Mouse (Mus musculus): Measurements from ENCODE around the gene Smc1b. TPM values are rescaled to one million over a fixed set of nuclear protein-coding genes. Genes with fewer than 3 reads are reported as not detected.

The Smc1b gene
- polyA plus RNA-seq, 1 experiment from 2014 or later: 0.29 TPM

- Histone ChIP-seq H3K27me3 (ENCODE audit: insufficient read depth, low read length) (no peaks in the 10 kb centered on the region), H3K4me1 (replicated peaks; ENCODE audit: insufficient read depth, low read length) (no peaks in the 10 kb centered on the region), H3K27ac (no peak overlapping the region), H3K9me3 (replicated peaks; ENCODE audit: low read length) (no peaks in the 10 kb centered on the region), H3K9ac (ENCODE audit: low read depth, low read length) (no peak overlapping the region), H3K4me3 (replicated peaks; ENCODE audit: low read depth, low read length) (no peak overlapping the region), H3K4me2 (ENCODE audit: low read length) (no peak overlapping the region), H3K36me3 (ENCODE audit: insufficient read depth, low read length) (no peaks in the 10 kb centered on the region)
- no peak for DNase-seq (ENCODE audit: low spot score)
- WGBS: 50% methylated on average over 2 of the region's 2 CpGs
- no peak for ATAC-seq (replicated peaks; ENCODE audit: low FRiP score, low read depth)
- no peak for TF ChIP-seq CTCF (IDR thresholded peaks at IDR 0.05; ENCODE audit: low read depth)
These were observed 10.7 kb upstream of the Smc1b start for GRCm38 (mm10) chr15:85142441-85142840.

GRCm38 (mm10) chr15:85141290-85141689 lies 9.5 kb upstream of the Smc1b start:
- Histone ChIP-seq H3K4me2 (ENCODE audit: low read length) (no peak overlapping the region), H3K9ac (ENCODE audit: low read depth, low read length) (no peak overlapping the region), H3K4me1 (replicated peaks; ENCODE audit: insufficient read depth, low read length) (no peaks in the 10 kb centered on the region), H3K27me3 (ENCODE audit: insufficient read depth, low read length) (no peaks in the 10 kb centered on the region), H3K9me3 (replicated peaks; ENCODE audit: low read length) (no peaks in the 10 kb centered on the region), H3K4me3 (replicated peaks; ENCODE audit: low read depth, low read length) (no peak overlapping the region), H3K27ac (no peak overlapping the region), H3K36me3 (ENCODE audit: insufficient read depth, low read length) (no peaks in the 10 kb centered on the region)
- no peak for TF ChIP-seq CTCF (IDR thresholded peaks at IDR 0.05; ENCODE audit: low read depth)
- no peak for DNase-seq (ENCODE audit: low spot score)
- no peak for ATAC-seq (replicated peaks; ENCODE audit: low FRiP score, low read depth)
- 77% methylated on average over 10 of the region's 10 CpGs for WGBS

- Histone ChIP-seq H3K4me3 (replicated peaks; ENCODE audit: low read depth, low read length) (no peak overlapping the region), H3K4me2 (ENCODE audit: low read length) (no peak overlapping the region), H3K9me3 (replicated peaks; ENCODE audit: low read length) (no peaks in the 10 kb centered on the region), H3K27ac (no peak overlapping the region), H3K36me3 (ENCODE audit: insufficient read depth, low read length) (no peaks in the 10 kb centered on the region), H3K9ac (ENCODE audit: low read depth, low read length) (no peak overlapping the region), H3K4me1 (replicated peaks; ENCODE audit: insufficient read depth, low read length) (no peaks in the 10 kb centered on the region), H3K27me3 (ENCODE audit: insufficient read depth, low read length) (no peaks in the 10 kb centered on the region)
- WGBS: 29% methylated on average over 9 of the region's 9 CpGs
- DNase-seq (ENCODE audit: low spot score) (peak; percentile 16), ATAC-seq (replicated peaks; ENCODE audit: low FRiP score, low read depth) (no peak)
- no peak for TF ChIP-seq CTCF (IDR thresholded peaks at IDR 0.05; ENCODE audit: low read depth)
These were observed 3.4 kb upstream of the Smc1b start for GRCm38 (mm10) chr15:85135143-85135542.

DNA sequence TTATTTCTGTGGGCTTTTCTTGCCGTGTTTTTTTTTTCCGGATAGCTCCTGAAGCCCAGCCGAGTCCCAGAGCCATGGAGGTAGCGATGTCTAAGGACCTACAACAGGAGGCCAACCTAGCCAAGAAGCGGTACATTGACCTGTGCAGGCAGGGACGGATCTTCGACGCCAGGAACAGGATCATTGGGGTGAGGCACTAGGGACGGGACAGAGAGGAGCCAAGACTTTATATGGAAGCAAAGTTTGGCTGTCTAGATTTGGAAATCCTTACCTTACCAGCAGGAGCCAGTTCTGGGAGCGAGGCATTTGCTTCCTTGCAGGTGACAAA lies 393 bp upstream of the Smc1b start:
- H3K4me2 ChIP-seq (ENCODE audit: low read length): peak overlapping the region; percentile 52
- no peak overlapping the region for H3K27ac ChIP-seq
- H3K36me3 ChIP-seq (ENCODE audit: insufficient read depth, low read length): no peaks in the 10 kb centered on the region
- no peak for ATAC-seq (replicated peaks; ENCODE audit: low FRiP score, low read depth)
- H3K9me3 ChIP-seq (replicated peaks; ENCODE audit: low read length): no peaks in the 10 kb centered on the region
- WGBS: 22% methylated on average over 10 of the region's 10 CpGs
- TF ChIP-seq CTCF (IDR thresholded peaks at IDR 0.05; ENCODE audit: low read depth): no peak
- no peaks in the 10 kb centered on the region for H3K27me3 ChIP-seq (ENCODE audit: insufficient read depth, low read length)
- no peak overlapping the region for H3K9ac ChIP-seq (ENCODE audit: low read depth, low read length)
- no peak overlapping the region for H3K4me3 ChIP-seq (replicated peaks; ENCODE audit: low read depth, low read length)
- no peak for DNase-seq (ENCODE audit: low spot score)
- H3K4me1 ChIP-seq (replicated peaks; ENCODE audit: insufficient read depth, low read length): no peaks in the 10 kb centered on the region

- no peak for DNase-seq (ENCODE audit: low spot score)
- no peak for TF ChIP-seq CTCF (IDR thresholded peaks at IDR 0.05; ENCODE audit: low read depth)
- Histone ChIP-seq H3K9me3 (replicated peaks; ENCODE audit: low read length) (no peaks in the 10 kb centered on the region), H3K27ac (no peak overlapping the region), H3K4me3 (replicated peaks; ENCODE audit: low read depth, low read length) (no peak overlapping the region), H3K27me3 (ENCODE audit: insufficient read depth, low read length) (no peaks in the 10 kb centered on the region), H3K9ac (ENCODE audit: low read depth, low read length) (no peak overlapping the region), H3K4me2 (ENCODE audit: low read length) (no peak overlapping the region), H3K36me3 (ENCODE audit: insufficient read depth, low read length) (no peaks in the 10 kb centered on the region), H3K4me1 (replicated peaks; ENCODE audit: insufficient read depth, low read length) (no peaks in the 10 kb centered on the region)
- no peak for ATAC-seq (replicated peaks; ENCODE audit: low FRiP score, low read depth)
- WGBS: 58% methylated on average over 1 of the region's 1 CpGs
These were observed 46.1 kb downstream of the Smc1b start for GRCm38 (mm10) chr15:85085641-85086040.

DNA sequence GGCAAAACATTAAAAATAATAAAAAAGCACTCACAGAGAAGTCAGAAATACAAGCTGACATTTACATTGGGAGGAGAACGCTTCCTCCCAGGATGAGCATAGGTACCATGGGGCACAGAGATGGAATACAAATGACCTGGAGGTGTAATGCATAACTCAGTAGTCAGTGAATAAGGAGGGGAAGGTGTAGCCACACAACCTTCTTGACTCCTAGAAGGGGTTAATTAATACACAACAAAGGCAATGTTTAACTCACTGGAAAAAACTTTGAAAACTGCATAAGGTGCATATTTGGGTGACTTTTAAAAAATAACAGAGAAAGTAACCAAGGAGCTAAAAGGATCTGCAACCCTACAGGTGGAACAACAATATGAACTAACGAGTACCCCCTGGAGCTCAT lies 59.1 kb downstream of the Smc1b start:
- no peak overlapping the region for H3K4me2 ChIP-seq (ENCODE audit: low read length)
- H3K9me3 ChIP-seq (replicated peaks; ENCODE audit: low read length): no peaks in the 10 kb centered on the region
- no peak for TF ChIP-seq CTCF (IDR thresholded peaks at IDR 0.05; ENCODE audit: low read depth)
- H3K9ac ChIP-seq (ENCODE audit: low read depth, low read length): no peak overlapping the region
- no peak overlapping the region for H3K4me3 ChIP-seq (replicated peaks; ENCODE audit: low read depth, low read length)
- no peaks in the 10 kb centered on the region for H3K27me3 ChIP-seq (ENCODE audit: insufficient read depth, low read length)
- ATAC-seq (replicated peaks; ENCODE audit: low FRiP score, low read depth) (peak; percentile 63; the same call in 1 of the 2 replicates), DNase-seq (ENCODE audit: low spot score) (no peak)
- no peak overlapping the region for H3K27ac ChIP-seq
- H3K36me3 ChIP-seq (ENCODE audit: insufficient read depth, low read length): no peaks in the 10 kb centered on the region
- no peaks in the 10 kb centered on the region for H3K4me1 ChIP-seq (replicated peaks; ENCODE audit: insufficient read depth, low read length)
- WGBS: 69% methylated on average over 2 of the region's 2 CpGs

- peak; percentile 89 for TF ChIP-seq CTCF (IDR thresholded peaks at IDR 0.05; ENCODE audit: low read depth)
- Histone ChIP-seq H3K27me3 (ENCODE audit: insufficient read depth, low read length) (no peaks in the 10 kb centered on the region), H3K4me1 (replicated peaks; ENCODE audit: insufficient read depth, low read length) (no peaks in the 10 kb centered on the region), H3K4me3 (replicated peaks; ENCODE audit: low read depth, low read length) (no peak overlapping the region), H3K36me3 (ENCODE audit: insufficient read depth, low read length) (no peaks in the 10 kb centered on the region), H3K27ac (no peak overlapping the region), H3K9ac (ENCODE audit: low read depth, low read length) (no peak overlapping the region), H3K4me2 (ENCODE audit: low read length) (no peak overlapping the region), H3K9me3 (replicated peaks; ENCODE audit: low read length) (no peaks in the 10 kb centered on the region)
- ATAC-seq (replicated peaks; ENCODE audit: low FRiP score, low read depth): no peak
- 38% methylated on average over 2 of the region's 2 CpGs for WGBS
- peak; percentile 80 for DNase-seq (ENCODE audit: low spot score)
These were observed 61.2 kb downstream of the Smc1b start for GRCm38 (mm10) chr15:85070561-85070960.
